Mouse (Mus musculus): ENCODE results near the gene Lsm4. TPM values are rescaled to one million over a fixed set of nuclear protein-coding genes. Genes with fewer than 3 reads are reported as not detected.
A peak's percentile ranks its signal among the peaks of the same experiment; 100 is the strongest.

Gene Lsm4
- polyA plus RNA-seq, 3 experiments from 2014 or later = 79.0 to 128 (median 97.8) TPM

- ATAC-seq = no peak
These were observed 23.7 kb upstream of the Lsm4 start for GRCm38 (mm10) chr8:70649324-70649723.

GRCm38 (mm10) chr8:70650351-70650750 is 22.7 kb upstream of the Lsm4 start:
- ATAC-seq = no peak

DNA sequence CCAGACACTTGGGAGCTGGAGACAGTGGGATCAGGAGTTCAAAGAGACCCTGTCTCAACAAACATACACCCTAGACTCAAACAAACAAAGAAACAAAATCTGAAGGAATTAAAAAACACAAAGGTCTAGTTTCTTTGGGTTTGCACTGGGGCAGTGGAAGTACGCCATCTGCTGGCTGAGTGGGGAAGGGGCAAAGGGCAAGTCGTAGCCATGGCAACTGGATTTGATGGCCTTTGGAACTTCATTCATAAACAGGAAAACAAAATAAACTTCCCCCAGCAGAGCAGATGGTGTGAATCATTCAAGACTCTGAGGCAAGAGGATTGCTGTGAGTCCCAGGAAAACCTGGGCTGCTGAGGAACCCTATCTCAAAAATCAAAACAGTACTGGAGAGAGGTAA is 19.8 kb upstream of the Lsm4 start:
- peak; percentile 48 for ATAC-seq

DNA sequence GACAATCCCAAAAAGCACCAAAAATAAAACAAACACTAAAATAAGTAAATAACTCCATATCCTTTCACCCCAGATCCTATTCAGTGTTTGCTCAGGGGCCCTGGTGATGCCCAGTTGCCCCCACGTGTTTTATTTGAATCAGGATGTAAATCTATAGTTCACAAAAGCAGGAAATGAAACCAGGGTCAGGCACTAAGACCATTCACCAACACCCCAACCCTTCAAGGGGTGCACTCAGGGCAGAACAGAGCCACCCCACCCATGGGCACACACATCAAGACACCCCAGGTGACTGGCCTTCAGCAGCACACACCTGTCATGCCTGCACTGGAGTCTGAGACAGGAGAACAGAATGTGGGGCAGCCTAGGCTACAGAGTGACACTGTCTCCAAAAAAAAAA is 18.9 kb upstream of the Lsm4 start:
- no peak for ATAC-seq

- no peak for ATAC-seq
These were observed 17.6 kb upstream of the Lsm4 start for GRCm38 (mm10) chr8:70655469-70655868.

DNA sequence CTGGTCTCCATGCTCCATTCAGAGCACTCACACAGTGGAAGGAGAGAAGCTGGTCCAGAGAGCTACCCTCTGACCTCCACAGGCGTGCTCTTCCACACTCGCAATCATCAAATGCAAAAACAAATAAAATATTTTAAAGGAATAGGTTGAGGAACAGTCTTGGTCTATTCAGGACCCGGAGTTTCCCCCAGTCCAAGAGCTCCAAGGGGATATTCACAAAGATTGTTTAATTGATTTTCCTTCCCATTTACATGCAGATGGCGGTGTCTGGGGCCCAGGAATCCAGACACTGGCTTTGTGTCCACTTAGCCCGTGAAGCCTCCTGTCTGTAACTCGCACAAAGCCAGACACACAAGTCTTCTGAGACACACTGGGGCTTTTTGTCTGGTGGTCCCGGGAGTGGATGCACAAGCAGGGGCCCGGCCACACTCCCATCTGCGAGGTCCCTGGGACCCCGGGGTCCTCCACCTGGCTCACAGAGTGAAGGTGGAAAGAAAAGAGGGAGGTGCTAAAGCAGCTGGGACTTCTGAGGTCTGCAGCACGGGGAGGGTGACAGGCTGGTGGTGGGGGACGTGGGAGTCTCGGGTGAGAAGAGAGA is 16.8 kb upstream of the Lsm4 start:
- ATAC-seq = no peak

- ATAC-seq = no peak
These were observed 15.8 kb upstream of the Lsm4 start for GRCm38 (mm10) chr8:70657214-70657613.

DNA sequence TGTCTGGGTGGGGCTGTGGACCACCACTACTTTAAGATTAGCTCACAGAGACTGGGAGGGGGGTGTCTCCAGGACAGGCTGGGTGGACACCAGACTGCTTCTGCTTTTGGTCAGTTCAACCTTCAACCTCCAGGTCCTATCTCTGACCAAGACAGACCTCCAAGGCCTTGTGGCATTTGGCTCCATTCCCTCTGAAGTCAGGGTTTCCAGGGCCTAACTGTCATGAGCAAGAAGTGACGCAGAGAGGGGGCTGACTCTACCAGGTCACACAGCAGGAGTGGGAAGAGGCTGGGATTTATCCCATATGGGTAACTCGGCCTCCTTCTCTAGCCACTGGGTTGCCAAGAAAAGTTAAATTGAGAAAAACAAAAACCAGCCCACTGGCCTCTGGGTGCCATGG is 15.3 kb upstream of the Lsm4 start:
- no peak for ATAC-seq

DNA sequence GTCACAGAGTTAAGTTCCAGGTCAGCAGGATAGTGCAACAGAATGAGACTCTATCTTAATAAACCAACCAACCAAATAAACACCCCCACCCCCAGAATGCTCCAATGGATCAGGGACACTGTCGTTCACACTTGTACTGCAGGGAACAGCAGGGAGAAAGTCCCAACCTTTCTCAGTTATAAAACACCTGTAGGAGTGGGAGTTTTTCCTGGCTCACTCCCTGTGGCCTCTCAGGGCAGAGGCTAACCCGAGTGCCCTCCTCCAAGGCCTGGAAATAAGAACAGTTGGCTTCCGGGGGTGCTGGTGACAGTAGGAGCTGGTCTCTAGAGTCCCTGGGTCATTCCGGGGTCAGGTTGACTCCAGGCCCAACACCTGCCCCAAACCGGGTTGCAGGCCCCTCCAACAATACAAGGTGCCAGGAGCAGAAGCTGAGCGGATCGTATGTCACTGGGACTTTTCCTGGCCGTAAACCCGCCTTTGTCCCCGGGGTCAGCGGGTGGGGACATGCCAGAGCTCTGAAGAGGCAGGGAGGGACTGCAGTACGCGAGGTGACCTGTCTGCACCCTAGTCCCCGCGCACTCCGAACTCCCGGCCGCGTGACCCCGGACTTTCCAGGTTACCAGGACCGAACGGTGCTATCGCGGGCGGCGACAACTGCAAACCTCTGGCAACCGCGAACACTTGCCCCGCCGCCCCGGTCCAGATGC is 14.0 kb upstream of the Lsm4 start:
- ATAC-seq = no peak

GRCm38 (mm10) chr8:70659604-70660272 is 13.3 kb upstream of the Lsm4 start:
- ATAC-seq = peak; percentile 81

- ATAC-seq = peak; percentile 31
These were observed 12.7 kb upstream of the Lsm4 start, which contains the start of gene Pgpep1 for GRCm38 (mm10) chr8:70660273-70660725. Gene Pgpep1, minus strand, starts transcription at chr8:70660388.

DNA sequence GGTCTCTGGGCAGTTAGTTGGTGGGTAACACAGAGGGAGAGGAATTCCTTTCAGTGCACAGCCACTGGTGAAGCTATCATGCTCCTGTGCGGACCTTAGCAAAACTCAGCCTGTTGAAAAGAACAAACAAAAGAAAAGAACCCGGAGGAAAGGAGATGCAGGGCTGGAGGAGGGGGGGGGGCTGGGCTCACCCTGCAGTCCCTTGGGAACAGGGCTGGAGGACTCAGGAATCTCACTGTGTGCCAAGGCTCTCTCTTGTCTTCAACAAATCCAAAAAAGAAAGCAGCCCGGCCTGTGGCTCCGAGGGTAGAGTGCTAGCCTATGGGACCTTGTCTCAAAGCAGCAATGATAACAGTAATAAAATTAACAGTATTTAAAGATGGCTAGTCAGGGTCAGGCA is 9.4 kb upstream of the Lsm4 start:
- ATAC-seq = no peak

GRCm38 (mm10) chr8:70664631-70665030 is 8.4 kb upstream of the Lsm4 start:
- no peak for ATAC-seq

DNA sequence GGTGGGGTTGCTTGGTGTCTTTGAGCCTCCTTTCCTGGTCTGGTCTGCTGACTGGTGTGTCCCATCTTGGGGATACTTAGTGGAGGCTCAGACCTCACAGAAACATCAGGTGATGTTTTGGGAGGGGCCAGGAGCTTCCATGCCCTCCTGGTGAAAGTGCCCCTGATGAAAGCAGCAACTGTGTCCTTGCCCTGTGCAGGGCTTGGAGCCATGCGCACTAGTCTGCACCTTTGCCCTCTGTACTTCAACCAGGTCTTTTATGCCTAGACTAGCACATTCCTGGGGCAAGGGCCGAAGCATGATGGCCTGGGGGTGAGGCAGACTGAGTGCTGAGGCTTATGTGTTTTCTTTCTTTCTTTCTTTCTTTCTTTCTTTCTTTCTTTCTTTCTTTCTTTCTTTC is 7.4 kb upstream of the Lsm4 start:
- no peak for ATAC-seq

DNA sequence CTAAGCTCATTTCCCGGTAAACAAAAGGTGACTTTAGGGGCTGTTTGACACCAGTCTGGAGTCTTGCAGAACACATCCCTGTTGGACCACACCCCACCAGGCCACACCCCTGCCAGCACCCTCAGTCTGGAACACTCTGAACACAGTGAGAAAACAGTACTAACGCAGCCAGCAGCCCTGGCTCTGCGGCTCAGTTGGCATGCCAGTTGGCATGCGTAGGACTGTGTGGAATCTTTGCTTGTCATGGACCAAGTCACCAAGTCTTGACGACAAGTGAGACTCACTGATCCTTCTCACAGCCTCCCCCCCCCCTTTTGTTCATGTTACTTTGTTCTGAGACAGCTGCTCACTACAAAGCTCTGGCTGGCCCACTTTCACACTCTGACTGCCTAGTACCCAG is 6.0 kb upstream of the Lsm4 start:
- no peak for ATAC-seq

DNA sequence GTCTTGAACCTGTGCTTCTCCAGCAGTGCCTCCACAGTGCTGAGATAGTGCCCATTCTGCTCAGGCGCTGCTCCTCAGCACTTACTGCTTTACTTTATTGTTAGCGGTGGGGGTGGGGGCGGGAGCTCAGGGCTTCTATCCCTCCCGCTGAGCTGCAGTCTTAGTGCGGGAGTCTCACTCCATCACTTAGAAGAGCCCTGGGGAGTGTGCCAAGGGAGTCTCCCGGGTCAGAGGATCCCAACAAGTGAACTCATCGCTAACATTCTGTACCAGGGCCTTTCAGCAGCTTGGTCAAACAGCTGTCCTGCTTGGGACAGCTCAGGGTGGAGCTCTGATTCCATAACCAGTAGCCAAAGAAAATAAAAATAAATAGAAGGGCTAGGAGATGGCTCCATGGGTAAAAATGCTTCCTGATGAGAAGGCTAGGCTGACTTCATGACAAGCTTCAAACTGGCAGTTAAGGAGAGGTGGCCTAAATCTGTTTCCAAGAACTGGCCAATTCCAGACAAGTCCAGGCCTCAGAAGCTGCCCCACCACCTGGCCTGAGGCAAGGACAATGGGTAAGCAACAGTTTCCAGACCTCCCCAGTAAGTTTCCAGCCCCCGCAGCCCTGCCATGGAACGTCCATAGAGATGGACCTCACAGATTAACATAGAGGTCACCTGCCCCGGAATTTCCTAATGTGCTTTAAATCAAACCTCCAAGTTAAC is 1.3 kb upstream of the Lsm4 start:
- no peak for ATAC-seq

DNA sequence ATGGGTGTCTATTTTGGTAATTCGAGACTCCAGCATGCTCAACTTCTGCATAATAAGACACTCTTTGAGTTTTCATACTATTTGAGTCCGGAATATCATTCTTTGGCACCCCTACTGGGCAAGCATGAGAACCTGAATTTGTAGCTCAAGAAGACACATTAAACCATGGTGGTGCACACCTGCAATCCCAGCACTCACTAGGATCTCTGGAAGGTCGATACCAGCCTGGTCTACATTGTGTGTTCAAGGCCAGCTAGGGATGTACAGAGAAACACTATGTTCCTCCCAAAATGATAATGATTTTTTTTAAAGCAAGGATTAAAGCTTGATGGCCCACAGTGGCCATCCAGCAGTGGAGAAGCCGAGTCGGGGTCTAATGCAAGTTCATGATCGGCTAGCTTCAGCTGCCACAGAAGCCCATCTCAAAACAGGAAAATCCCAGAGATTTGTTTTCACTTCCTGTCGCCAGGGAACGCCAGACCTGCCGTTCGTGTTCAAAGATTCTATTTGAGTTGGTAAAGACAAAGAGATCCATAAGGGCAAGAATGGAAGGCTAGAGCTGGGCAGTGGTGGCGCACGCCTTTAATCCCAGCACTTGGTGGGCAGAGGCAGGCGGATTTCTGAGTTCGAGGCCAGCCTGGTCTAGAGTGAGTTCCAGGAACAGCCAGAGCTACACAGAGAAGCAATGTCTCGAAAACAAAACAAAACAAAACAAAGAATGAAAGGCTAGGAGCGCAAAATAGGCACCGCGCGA is 546 bp upstream of the Lsm4 start:
- ATAC-seq = no peak

DNA sequence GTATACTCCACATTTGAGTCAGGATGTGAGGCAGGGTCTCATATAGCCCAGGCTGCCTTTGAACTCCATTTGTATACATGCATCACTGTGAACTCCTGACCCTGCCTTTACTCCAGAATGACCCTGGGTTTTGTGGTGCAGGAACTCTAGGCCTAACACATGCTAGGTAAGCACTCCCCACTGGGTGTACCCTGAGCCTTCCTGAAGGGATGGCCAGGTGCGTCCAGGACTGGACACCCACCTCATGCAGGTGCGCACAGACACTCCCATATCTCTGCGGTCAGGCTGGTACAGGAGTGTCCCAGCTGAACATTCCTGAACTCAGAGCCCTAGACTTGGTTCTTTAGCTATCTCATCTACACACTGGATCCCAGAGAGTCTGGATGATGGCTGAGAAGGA is 1.1 kb downstream of the Lsm4 start:
- ATAC-seq = no peak

GRCm38 (mm10) chr8:70674716-70675115 is 1.7 kb downstream of the Lsm4 start:
- no peak for ATAC-seq

GRCm38 (mm10) chr8:70675336-70675735 is 2.3 kb downstream of the Lsm4 start:
- ATAC-seq = peak; percentile 54

- ATAC-seq = no peak
These were observed 4.5 kb downstream of the Lsm4 start for GRCm38 (mm10) chr8:70677451-70678080.

GRCm38 (mm10) chr8:70678679-70679078 is 5.6 kb downstream of the Lsm4 start:
- no peak for ATAC-seq
